Mouse (Mus musculus) kidney, postnatal 0 days (tissue): ENCODE measurements around the gene Sema4c. TPM values are rescaled to one million over a fixed set of nuclear protein-coding genes. Genes with fewer than 3 reads are reported as not detected.

Experiments used
- ATAC-seq: fragments of 200-750 bp; cut with Nextera tagmentation; replicated peaks from 2 replicates; pipeline ENCODE4 v1.8.0; 2017; ENCODE audit warnings: low read depth, moderate number of reproducible peaks, moderate TSS enrichment, moderate library complexity; ENCODE audit not compliant: low FRiP score
- DNase-seq: peaks from one replicate; pipeline ENCODE4 v3.0.0-alpha.2; 2016; ENCODE audit warnings: low spot score
- H3K27ac ChIP-seq: fragments of 300-500 bp; sonication (generic); 2 replicates; pipeline ENCODE4 v1.5.1; 2014; ENCODE audit warnings: mild to moderate bottlenecking
- H3K27me3 ChIP-seq: fragments of 300-500 bp; sonication (generic); 2 replicates; pipeline ENCODE4 v1.6.1; 2014; ENCODE audit warnings: low read length, mixed read lengths; ENCODE audit not compliant: insufficient read depth
- H3K36me3 ChIP-seq: fragments of 300-500 bp; sonication (generic); 2 replicates; pipeline ENCODE4 v1.6.1; 2014; ENCODE audit warnings: low read length, mixed read lengths; ENCODE audit not compliant: insufficient read depth
- H3K4me1 ChIP-seq: fragments of 300-500 bp; sonication (generic); replicated peaks from 2 replicates; pipeline ENCODE4 v1.6.1; 2014; ENCODE audit warnings: antibody characterized with exemption, low read length, mixed read lengths; ENCODE audit not compliant: insufficient read depth
- H3K4me2 ChIP-seq: fragments of 300-500 bp; sonication (generic); 2 replicates; pipeline ENCODE4 v1.6.1; 2014; ENCODE audit warnings: mild to moderate bottlenecking, low read length, moderate library complexity, mixed read lengths
- H3K4me3 ChIP-seq: fragments of 300-500 bp; sonication (generic); replicated peaks from 2 replicates; pipeline ENCODE4 v1.5.1; 2014; ENCODE audit warnings: low read depth, low read length
- H3K9ac ChIP-seq: fragments of 300-500 bp; sonication (generic); 2 replicates; pipeline ENCODE4 v1.6.1; 2014; ENCODE audit warnings: low read depth, low read length
- H3K9me3 ChIP-seq: fragments of 300-500 bp; sonication (generic); replicated peaks from 2 replicates; pipeline ENCODE4 v1.6.1; 2016; ENCODE audit warnings: low read length, inconsistent platforms, mixed read lengths
- CTCF ChIP-seq: IDR thresholded peaks from 2 replicates; pipeline ENCODE4 v1.5.1; 2016; ENCODE audit warnings: antibody characterized with exemption, low read depth, mild to moderate bottlenecking, moderate library complexity
- WGBS: fragments of 180-500 bp; shearing (Covaris S2); extraction: QIAGEN DNeasy Blood & Tissue Kit; methylation state at CpG from one replicate; pipeline ENCODE4 v1.1.7; 2014; 5-methylcytosine and 5-hydroxymethylcytosine counted together
- polyA plus RNA-seq: library from polyadenylated mRNA; unstranded; fragments of >200 nt; fragmentation: Nextera tagmentation; extraction: Ambion mirVana; gene quantifications from 2 replicates; pipeline ENCODE4 v1.2.1, GENCODE M21; 2015

Gene Sema4c
- polyA plus RNA-seq, 1 experiment from 2014 or later = 13.5 TPM

GRCm38 (mm10) chr1:36547981-36548598, 10.1 kb downstream of the Sema4c start:
- H3K36me3 ChIP-seq = peaks cover 43% of the 10 kb centered on the region
- TF ChIP-seq CTCF = no peak
- H3K27ac ChIP-seq = peak overlapping the region; percentile 0; the same call in 1 of the 2 replicates
- peak; percentile 63 for DNase-seq
- no peaks in the 10 kb centered on the region for H3K27me3 ChIP-seq
- H3K9ac ChIP-seq = no peak overlapping the region
- whole genome bisulfite sequencing = 28% methylated on average over 9 of the region's 9 CpGs
- H3K9me3 ChIP-seq = no peaks in the 10 kb centered on the region
- no peak overlapping the region for H3K4me2 ChIP-seq
- H3K4me3 ChIP-seq = no peak overlapping the region
- no peak for ATAC-seq
- H3K4me1 ChIP-seq = peaks cover 11% of the 10 kb centered on the region

GRCm38 (mm10) chr1:36546888-36547471, 11.2 kb downstream of the Sema4c start, which contains the start of gene Ankrd39:
TSS of gene Ankrd39 (minus strand) at chr1:36547445.
- H3K27me3 ChIP-seq = no peaks in the 10 kb centered on the region
- DNase-seq = peak; percentile 100
- ATAC-seq = peak; percentile 96
- H3K4me2 ChIP-seq = peak within 1 kb of the TSS; percentile 58
- under 1% methylated on average over 43 of the region's 43 CpGs for WGBS
- H3K9ac ChIP-seq = peak within 1 kb of the TSS; percentile 57
- peaks cover 34% of the 10 kb centered on the region for H3K36me3 ChIP-seq
- peak within 1 kb of the TSS; percentile 56 for H3K4me3 ChIP-seq
- TF ChIP-seq CTCF = peak; percentile 100
- H3K9me3 ChIP-seq = no peaks in the 10 kb centered on the region
- peaks cover 11% of the 10 kb centered on the region for H3K4me1 ChIP-seq
- peak within 1 kb of the TSS; percentile 43; the same call in 1 of the 2 replicates for H3K27ac ChIP-seq

GRCm38 (mm10) chr1:36545845-36546600, 12.1 kb downstream of the Sema4c start:
- 0 out of 2 replicates have a peak overlapping the region, but pooled peaks have one; percentile 32 for H3K27ac ChIP-seq
- H3K36me3 ChIP-seq = peaks cover 29% of the 10 kb centered on the region
- H3K4me1 ChIP-seq = peaks cover 11% of the 10 kb centered on the region
- peak overlapping the region; percentile 57; the same call in 1 of the 2 replicates for H3K9ac ChIP-seq
- no peaks in the 10 kb centered on the region for H3K27me3 ChIP-seq
- peak overlapping the region; percentile 56 for H3K4me3 ChIP-seq
- 73% methylated on average over 19 of the region's 19 CpGs for WGBS
- peak; percentile 20; the same call in 1 of the 2 replicates for TF ChIP-seq CTCF
- DNase-seq (no peak), ATAC-seq (no peak)
- H3K9me3 ChIP-seq = no peaks in the 10 kb centered on the region
- peak overlapping the region; percentile 58 for H3K4me2 ChIP-seq

GRCm38 (mm10) chr1:36545382-36545781, 12.8 kb downstream of the Sema4c start:
- H3K4me1 ChIP-seq = peaks cover 11% of the 10 kb centered on the region
- no peak overlapping the region for H3K27ac ChIP-seq
- 64% methylated on average over 2 of the region's 2 CpGs for WGBS
- ATAC-seq = no peak
- H3K4me2 ChIP-seq = no peak overlapping the region
- H3K4me3 ChIP-seq = no peak overlapping the region
- no peak for TF ChIP-seq CTCF
- no peaks in the 10 kb centered on the region for H3K27me3 ChIP-seq
- no peak overlapping the region for H3K9ac ChIP-seq
- H3K9me3 ChIP-seq = no peaks in the 10 kb centered on the region
- no peak for DNase-seq
- H3K36me3 ChIP-seq = peaks cover 27% of the 10 kb centered on the region

- H3K36me3 ChIP-seq = peaks cover 25% of the 10 kb centered on the region
- no peak overlapping the region for H3K4me3 ChIP-seq
- H3K4me1 ChIP-seq = peaks cover 5% of the 10 kb centered on the region; the same call in 1 of the 2 replicates
- WGBS = 90% methylated on average over 9 of the region's 9 CpGs
- no peak for TF ChIP-seq CTCF
- H3K9ac ChIP-seq = no peak overlapping the region
- H3K27me3 ChIP-seq = no peaks in the 10 kb centered on the region
- no peaks in the 10 kb centered on the region for H3K9me3 ChIP-seq
- DNase-seq = no peak
- no peak overlapping the region for H3K27ac ChIP-seq
- no peak overlapping the region for H3K4me2 ChIP-seq
- ATAC-seq = no peak
Measured at GRCm38 (mm10) chr1:36542925-36543324, 15.2 kb downstream of the Sema4c start.

- no peak for DNase-seq
- WGBS = 93% methylated on average over 16 of the region's 16 CpGs
- H3K4me1 ChIP-seq = peaks cover 5% of the 10 kb centered on the region; the same call in 1 of the 2 replicates
- no peaks in the 10 kb centered on the region for H3K27me3 ChIP-seq
- H3K4me2 ChIP-seq = no peak overlapping the region
- no peak overlapping the region for H3K27ac ChIP-seq
- H3K9me3 ChIP-seq = no peaks in the 10 kb centered on the region
- H3K4me3 ChIP-seq = no peak overlapping the region
- TF ChIP-seq CTCF = no peak
- no peak for ATAC-seq
- H3K9ac ChIP-seq = no peak overlapping the region
- peaks cover 25% of the 10 kb centered on the region for H3K36me3 ChIP-seq
Measured at GRCm38 (mm10) chr1:36541844-36542243, 16.3 kb downstream of the Sema4c start.
